Mouse (Mus musculus) gastrocnemius, postnatal 25 days (tissue): ENCODE measurements around the gene Gm20388. TPM values are rescaled to one million over a fixed set of nuclear protein-coding genes. Genes with fewer than 3 reads are reported as not detected.

Experiments used
- DNase-seq: peaks from one replicate; pipeline ENCODE4 v3.0.0; 2022
- total RNA-seq, 2 experiments: library from RNA; stranded (reverse); gene quantifications; 1 replicate in 1 of 2; 2 replicates in 1 of 2; pipeline ENCODE4 v1.2.3; 2021

The Gm20388 gene
- total RNA-seq, 2 experiments from 2014 or later: 6.7 TPM; not detected in 1

GRCm38 (mm10) chr8:121107668-121108656 is 1197.3 kb downstream of the Gm20388 start, which contains the start of gene Mthfsd:
TSS of gene Mthfsd (minus strand) at chr8:121108392.
- DNase-seq: peak; percentile 97

DNA sequence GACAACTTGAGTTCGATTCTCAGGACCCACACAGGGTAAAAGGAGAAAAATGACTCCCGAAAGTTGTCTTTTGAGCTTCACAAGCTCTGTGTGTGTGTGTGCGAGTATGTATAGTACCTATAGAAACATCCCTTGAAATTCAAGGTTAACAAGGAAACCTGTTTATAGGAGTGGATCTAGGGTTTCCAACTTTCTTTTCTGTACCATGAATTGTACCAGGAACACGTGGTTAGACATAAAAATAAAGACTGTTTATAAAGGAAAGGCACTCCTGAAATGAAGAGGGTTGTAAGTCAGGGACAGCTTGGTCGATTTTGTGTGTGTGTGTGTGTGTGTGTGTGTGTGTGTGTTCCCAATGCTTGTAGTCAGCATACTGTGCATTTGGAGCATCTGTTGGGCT is 1198.0 kb downstream of the Gm20388 start:
- no peak for DNase-seq

- DNase-seq: no peak
These were observed 1200.7 kb downstream of the Gm20388 start for GRCm38 (mm10) chr8:121111145-121111907.

GRCm38 (mm10) chr8:121113261-121113660 is 1202.6 kb downstream of the Gm20388 start:
- peak; percentile 89 for DNase-seq

DNA sequence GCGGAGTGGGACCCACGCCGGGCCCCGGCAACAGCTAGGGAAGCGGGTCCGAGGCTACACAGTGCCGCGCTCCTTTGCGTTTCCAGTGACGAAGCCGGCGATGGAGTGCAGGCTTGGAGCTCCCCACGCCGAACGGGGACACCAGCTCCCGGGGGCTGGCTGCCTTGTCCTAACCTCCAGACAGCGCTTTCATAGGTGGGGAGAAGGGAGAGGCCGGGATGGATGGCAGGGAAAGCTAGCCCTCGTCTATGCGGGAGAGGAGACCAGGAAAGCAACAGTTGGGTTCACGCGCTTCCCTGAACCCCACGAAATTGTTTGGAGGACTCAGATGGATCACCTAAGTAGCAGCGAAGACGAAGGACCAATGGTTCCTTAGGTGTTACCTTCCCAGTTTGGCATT is 1204.5 kb downstream of the Gm20388 start:
- no peak for DNase-seq

DNA sequence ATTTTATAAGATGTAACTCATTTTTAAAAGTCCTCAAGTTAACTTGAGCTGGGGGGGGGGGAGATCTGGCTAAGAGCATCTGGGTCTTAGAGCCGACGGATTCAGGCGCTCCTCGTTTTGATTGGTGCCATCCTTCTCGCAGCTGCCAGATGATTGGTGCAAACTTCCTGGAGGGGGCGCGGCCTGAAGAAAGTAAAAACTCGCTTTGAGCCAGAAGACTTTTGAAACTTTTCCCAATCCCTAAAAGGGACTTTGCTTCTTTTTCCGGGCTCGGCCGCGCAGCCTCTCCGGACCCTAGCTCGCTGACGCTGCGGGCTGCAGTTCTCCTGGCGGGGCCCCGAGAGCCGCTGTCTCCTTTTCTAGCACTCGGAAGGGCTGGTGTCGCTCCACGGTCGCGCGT is 1205.3 kb downstream of the Gm20388 start, which contains the start of gene Foxc2:
Gene Foxc2, plus strand, starts transcription at position 224 of the 400 bp plus-strand sequence.
- peak; percentile 81 for DNase-seq

DNA sequence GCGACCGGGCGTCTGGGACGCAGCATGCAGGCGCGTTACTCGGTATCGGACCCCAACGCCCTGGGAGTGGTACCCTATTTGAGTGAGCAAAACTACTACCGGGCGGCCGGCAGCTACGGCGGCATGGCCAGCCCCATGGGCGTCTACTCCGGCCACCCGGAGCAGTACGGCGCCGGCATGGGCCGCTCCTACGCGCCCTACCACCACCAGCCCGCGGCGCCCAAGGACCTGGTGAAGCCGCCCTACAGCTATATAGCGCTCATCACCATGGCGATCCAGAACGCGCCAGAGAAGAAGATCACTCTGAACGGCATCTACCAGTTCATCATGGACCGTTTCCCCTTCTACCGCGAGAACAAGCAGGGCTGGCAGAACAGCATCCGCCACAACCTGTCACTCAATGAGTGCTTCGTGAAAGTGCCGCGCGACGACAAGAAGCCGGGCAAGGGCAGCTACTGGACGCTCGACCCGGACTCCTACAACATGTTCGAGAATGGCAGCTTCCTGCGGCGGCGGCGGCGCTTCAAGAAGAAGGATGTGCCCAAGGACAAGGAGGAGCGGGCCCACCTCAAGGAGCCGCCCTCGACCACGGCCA is 1206.0 kb downstream of the Gm20388 start:
- no peak for DNase-seq

- no peak for DNase-seq
These were observed 1206.6 kb downstream of the Gm20388 start for GRCm38 (mm10) chr8:121117186-121117651.

DNA sequence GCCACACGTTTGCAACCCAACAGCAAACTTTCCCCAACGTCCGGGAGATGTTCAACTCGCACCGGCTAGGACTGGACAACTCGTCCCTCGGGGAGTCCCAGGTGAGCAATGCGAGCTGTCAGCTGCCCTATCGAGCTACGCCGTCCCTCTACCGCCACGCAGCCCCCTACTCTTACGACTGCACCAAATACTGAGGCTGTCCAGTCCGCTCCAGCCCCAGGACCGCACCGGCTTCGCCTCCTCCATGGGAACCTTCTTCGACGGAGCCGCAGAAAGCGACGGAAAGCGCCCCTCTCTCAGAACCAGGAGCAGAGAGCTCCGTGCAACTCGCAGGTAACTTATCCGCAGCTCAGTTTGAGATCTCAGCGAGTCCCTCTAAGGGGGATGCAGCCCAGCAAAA is 1207.3 kb downstream of the Gm20388 start:
- no peak for DNase-seq

DNA sequence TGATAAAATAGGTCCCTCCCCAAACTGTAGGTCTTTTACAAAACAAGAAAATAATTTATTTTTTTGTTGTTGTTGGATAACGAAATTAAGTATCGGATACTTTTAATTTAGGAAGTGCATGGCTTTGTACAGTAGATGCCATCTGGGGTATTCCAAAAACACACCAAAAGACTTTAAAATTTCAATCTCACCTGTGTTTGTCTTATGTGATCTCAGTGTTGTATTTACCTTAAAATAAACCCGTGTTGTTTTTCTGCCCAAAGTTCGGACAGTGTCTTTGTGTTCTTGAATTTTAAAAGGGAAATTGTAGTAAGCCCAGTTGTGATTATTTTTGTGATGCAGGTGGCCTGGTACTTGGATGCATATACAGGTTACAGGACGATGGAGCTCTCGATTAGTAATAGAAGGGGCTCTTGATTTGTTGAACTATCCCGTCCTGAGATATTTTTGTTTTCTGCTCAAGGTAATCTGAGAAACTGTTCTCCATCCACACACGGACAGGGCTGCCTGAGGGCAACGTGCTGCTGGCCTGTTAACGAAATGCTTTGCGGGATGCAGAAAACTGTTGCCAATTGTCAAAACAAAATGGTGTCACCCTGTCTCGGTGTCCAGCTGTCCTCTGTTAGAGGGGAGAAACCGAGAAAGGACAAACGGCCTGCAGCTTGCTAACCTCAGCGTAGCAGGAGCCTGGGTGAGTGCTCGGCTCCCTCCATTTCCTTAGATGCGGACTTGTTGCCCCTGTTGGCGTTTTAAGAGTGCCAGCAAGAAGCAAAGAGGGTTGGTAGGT is 1208.2 kb downstream of the Gm20388 start:
- DNase-seq: no peak

DNA sequence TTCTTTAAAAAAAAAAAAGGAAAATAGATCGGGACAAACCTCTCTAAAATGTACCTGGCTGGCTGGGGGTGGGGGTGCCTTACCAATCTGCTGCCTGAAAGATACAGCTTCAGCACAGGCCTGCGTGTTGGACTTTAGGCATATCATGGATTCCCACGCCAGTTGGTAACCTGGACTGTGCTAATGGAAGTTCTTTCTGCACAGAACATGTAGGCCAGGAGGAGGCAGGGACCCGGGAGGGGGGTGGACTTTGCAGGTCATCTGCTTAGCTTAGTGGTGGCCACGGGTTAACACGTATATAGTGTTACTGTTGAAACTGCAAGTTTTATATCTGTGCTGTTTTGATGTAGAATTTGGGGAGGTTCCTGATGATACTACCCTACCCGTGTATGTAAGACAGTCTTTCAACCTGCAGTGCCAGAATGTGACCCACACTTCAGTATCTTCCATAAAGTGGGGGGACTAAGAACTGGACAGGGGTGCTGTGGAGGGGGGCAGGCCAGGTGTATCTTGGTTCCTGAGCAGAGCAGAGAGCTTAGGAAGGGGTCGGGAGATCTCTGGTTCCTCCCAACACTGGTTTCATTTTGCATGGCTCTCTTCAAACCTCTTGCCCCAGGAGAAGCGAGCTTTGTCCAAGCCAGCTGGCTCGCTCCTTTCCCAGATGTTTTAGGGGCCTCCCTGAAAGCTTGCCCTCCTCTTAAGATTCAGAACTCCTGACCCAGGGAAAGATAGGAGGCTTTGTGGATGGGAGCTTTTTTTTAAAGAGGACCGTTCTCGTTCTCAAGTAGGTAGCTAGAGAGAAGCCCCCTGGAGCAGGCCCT is 1209.2 kb downstream of the Gm20388 start:
- DNase-seq: no peak

GRCm38 (mm10) chr8:121120456-121121419 is 1210.1 kb downstream of the Gm20388 start:
- DNase-seq: no peak

DNA sequence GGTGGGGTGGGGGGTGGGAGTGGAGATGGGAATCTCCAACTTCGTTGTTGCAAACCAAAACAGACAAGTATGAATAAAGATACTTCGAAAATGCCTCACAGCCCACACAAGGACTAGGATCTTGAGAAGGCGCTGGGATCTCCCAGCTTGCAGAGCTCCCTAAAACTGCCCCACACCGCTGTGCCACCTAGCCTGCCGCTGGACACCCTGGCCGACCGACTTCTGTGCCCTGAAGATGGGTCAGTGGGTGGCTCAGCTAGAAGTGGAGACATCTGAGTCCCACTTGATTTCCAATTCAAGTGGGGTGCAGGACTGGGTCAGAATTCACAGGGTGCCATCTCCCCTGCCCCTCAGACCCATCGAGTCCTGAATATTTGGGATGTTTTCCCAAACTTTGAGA is 1211.1 kb downstream of the Gm20388 start:
- DNase-seq: no peak

- DNase-seq: no peak
These were observed 1211.7 kb downstream of the Gm20388 start for GRCm38 (mm10) chr8:121122368-121122767.

DNA sequence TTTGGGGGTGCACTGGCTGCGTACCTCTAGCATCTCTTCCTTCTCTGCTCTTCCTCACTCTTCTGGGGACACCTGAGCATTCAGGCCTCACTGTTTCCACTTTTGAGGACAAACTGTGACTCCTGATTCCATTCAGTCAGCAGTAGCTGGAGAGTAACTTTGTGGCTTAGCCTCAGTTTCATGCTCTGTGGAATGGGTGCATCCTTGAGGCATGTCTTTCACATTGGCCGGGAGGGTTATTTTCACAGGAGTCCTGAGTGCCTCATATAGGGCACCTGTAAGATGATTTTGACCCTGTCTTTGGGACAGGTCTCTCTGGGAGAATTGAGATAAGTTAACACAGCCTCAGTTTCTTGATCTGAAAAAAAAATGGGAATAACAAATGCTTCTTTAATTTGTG is 1212.5 kb downstream of the Gm20388 start:
- no peak for DNase-seq

DNA sequence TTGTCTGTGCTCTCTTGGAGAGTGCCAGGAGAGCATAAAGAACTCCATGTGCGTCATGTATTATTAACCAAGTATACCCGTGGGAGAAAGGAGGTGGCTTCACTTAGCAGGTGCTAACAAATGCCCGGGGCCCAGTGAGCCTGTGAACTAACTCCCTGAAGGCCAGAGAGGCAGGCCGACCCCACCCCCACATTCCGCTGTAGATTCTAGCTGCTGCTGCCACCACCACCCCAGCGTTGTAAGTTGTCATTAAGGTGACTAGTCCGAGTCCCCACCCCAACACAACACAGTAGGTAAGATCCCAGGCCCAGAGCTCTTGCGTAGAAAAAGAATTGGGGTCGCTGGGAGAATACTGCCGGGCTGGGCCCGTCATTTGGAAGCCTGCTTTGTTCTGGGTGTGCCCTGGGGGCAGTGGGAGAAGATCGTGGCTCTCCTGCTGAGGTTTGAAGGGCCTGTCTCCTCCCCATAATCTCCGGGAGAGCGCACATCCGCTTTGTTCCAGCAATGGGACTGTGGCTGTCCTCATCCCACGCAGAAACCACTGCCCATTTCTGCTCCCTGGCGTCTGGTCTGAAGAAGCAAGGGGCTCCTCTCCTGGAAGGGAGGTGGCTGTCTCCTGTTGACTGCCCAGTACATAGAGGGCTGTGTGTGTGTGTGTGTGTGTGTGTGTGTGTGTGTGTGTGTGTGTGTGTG is 1214.1 kb downstream of the Gm20388 start:
- DNase-seq: no peak

- DNase-seq: peak; percentile 59
These were observed 1214.8 kb downstream of the Gm20388 start for GRCm38 (mm10) chr8:121125311-121125876.

DNA sequence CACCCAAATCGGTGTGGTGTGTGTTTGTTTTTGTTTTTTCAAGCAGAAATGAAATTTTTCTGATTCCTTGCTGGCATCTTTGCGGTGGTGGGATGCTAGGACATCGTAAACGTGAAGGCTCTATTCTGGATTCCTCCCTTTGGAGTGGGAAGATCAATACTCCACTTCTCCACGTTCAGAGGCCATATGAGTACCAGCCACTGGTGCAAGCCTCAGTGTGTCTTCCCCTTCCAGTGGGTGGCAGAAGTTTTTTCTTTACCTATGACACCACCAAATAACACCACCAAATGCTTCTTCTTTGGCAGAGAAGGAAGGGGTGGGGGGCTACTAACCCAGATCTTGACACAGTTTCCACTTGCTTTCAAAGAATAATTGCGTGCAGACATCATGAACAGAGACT is 1215.5 kb downstream of the Gm20388 start:
- no peak for DNase-seq
